Comparison of ENCODE assay signal across 16 mouse cellular contexts in genomic region chr11:120052274-120052673, GRCm38 (mm10). TPM values are rescaled to one million over a fixed set of nuclear protein-coding genes. Genes with fewer than 3 reads are reported as not detected.
DNase-seq lines count a peak whose midpoint lies in the region; ATAC-seq lines count a peak whose summit lies in the region.
"Had no signal": no experiment of that assay in that cellular context is flagged by ENCODE, and none has a peak within 500 bp of the region (broad histone marks: within the 10 kb centered on the region; RNA-seq: fewer than 3 reads in every experiment).

No protein-coding gene starts in this region.

- H3K36me3 ChIP-seq in embryonic facial prominence, embryonic 15.5 days, result no peaks in the 10 kb centered on the region
- no peaks in the 10 kb centered on the region for H3K36me3 ChIP-seq in limb, embryonic 15.5 days
- H3K36me3 ChIP-seq: forebrain, embryonic 10.5 days; heart, embryonic 13.5 days; neural tube, embryonic 12.5 days had no signal

- H3K4me3 ChIP-seq in embryonic facial prominence, embryonic 15.5 days (replicated peaks), result no peak overlapping the region
- no peak overlapping the region for H3K4me3 ChIP-seq in limb, embryonic 15.5 days
- H3K4me3 ChIP-seq: forebrain, embryonic 10.5 days; heart, embryonic 13.5 days; neural tube, embryonic 12.5 days had no signal

- no peak overlapping the region for H3K9ac ChIP-seq in embryonic facial prominence, embryonic 15.5 days
- H3K9ac ChIP-seq in limb, embryonic 15.5 days, result no peak overlapping the region
- H3K9ac ChIP-seq: heart, embryonic 13.5 days; neural tube, embryonic 12.5 days had no signal

- peaks cover 26% of the 10 kb centered on the region for H3K4me1 ChIP-seq in embryonic facial prominence, embryonic 15.5 days
- H3K4me1 ChIP-seq in limb, embryonic 15.5 days, result peaks cover 21% of the 10 kb centered on the region

- no peak overlapping the region; the same call in 1 of the 2 replicates for H3K27ac ChIP-seq in embryonic facial prominence, embryonic 15.5 days (replicated peaks)
- no peak overlapping the region for H3K27ac ChIP-seq in limb, embryonic 15.5 days
- H3K27ac ChIP-seq: neural tube, embryonic 12.5 days had no signal

- intact Hi-C loops in gastrocnemius, postnatal 14 days (cut with DNase I; ENCODE audit: low total_unique reads), result no loop called here

- 51% methylated on average over 9 of the region's 9 CpGs for WGBS in embryonic facial prominence, embryonic 15.5 days
- 58% methylated on average over 9 of the region's 9 CpGs for WGBS in limb, embryonic 15.5 days

- DNase-seq in gastrocnemius, adult 18-20 months (ENCODE audit: low spot score), result peak; percentile 31
- DNase-seq in gastrocnemius, postnatal 14 days, result no peak
- DNase-seq in kidney, adult 9 months, result peak; percentile 38
- DNase-seq in kidney, postnatal 25 days, result no peak
- DNase-seq in right cerebral cortex, adult 2 months (ENCODE audit: low spot score in 2 of 2), result no peak
- no peak for DNase-seq in adrenal gland, adult 2 months
- DNase-seq: cerebellum, adult 8-10 months; spleen, adult 18-20 months; thymus, postnatal 4 days had no signal

- H3K9me3 ChIP-seq in embryonic facial prominence, embryonic 15.5 days (replicated peaks), result no peaks in the 10 kb centered on the region
- H3K9me3 ChIP-seq in limb, embryonic 15.5 days, result no peaks in the 10 kb centered on the region
- H3K9me3 ChIP-seq: forebrain, embryonic 10.5 days; heart, embryonic 13.5 days; neural tube, embryonic 12.5 days had no signal

- H3K4me2 ChIP-seq in embryonic facial prominence, embryonic 15.5 days (replicated peaks), result no peak overlapping the region
- no peak overlapping the region for H3K4me2 ChIP-seq in limb, embryonic 15.5 days
- H3K4me2 ChIP-seq: heart, embryonic 13.5 days; liver, embryonic 11.5 days; neural tube, embryonic 12.5 days had no signal

- H3K27me3 ChIP-seq in embryonic facial prominence, embryonic 15.5 days, result peaks cover 14% of the 10 kb centered on the region
- peaks cover 24% of the 10 kb centered on the region for H3K27me3 ChIP-seq in limb, embryonic 15.5 days

- peak; percentile 48 for ATAC-seq in embryonic facial prominence, embryonic 15.5 days (ENCODE audit: insufficient number of reproducible peaks, low FRiP score, low TSS enrichment, low read depth)
- peak; percentile 59; the same call in 1 of the 2 replicates for ATAC-seq in limb, embryonic 15.5 days (ENCODE audit: insufficient number of reproducible peaks, low FRiP score, low TSS enrichment, low read depth)
- ATAC-seq: midbrain, embryonic 16.5 days had no signal

RNA-seq across cellular contexts. Expression of gene Aatk, which starts 5.3 kb away (rescaled TPM):
- total RNA-seq in gastrocnemius, adult 18-20 months (2021), result 1 to 10 TPM; 3.2 to 3.6 TPM
- total RNA-seq in gastrocnemius, postnatal 14 days (2021), result 10 to 100 TPM in 1 of 2 experiments, 1 to 10 TPM in 1; 9.4 to 17.0 TPM
- polyA plus RNA-seq in embryonic facial prominence, embryonic 15.5 days (2015; fragmentation: Nextera tagmentation; extraction: Ambion mirVana), result 7.5 and 7.8 TPM in 2 replicates
- polyA plus RNA-seq in limb, embryonic 15.5 days (2015; fragmentation: Nextera tagmentation; extraction: Ambion mirVana), result 6.1 and 7.1 TPM in 2 replicates
- 10 to 100 TPM in 1 of 2 experiments, 1 to 10 TPM in 1; 9.9 to 15.5 TPM for total RNA-seq in adrenal gland, adult 2 months (2021)
- polyA plus RNA-seq in adrenal gland, adult 2 months (2012; rRNA removed), result 26.3 and 44.1 TPM in 2 replicates

RNA-seq across cellular contexts. Expression of gene Cep131, which starts 34.4 kb away (rescaled TPM):
- 1 to 10 TPM; 6.0 to 8.4 TPM for total RNA-seq in gastrocnemius, adult 18-20 months (2021)
- 1 to 10 TPM; 7.9 to 8.5 TPM for total RNA-seq in gastrocnemius, postnatal 14 days (2021)
- 27.7 and 30.7 TPM in 2 replicates for polyA plus RNA-seq in embryonic facial prominence, embryonic 15.5 days (2015; fragmentation: Nextera tagmentation; extraction: Ambion mirVana)
- 20.9 and 21.3 TPM in 2 replicates for polyA plus RNA-seq in limb, embryonic 15.5 days (2015; fragmentation: Nextera tagmentation; extraction: Ambion mirVana)
- total RNA-seq in adrenal gland, adult 2 months (2021), result 100 to 1,000 TPM in 1 of 2 experiments, 10 to 100 TPM in 1; 74.3 to 121 TPM
- polyA plus RNA-seq in adrenal gland, adult 2 months (2012; rRNA removed), result 33.6 and 50.6 TPM in 2 replicates

RNA-seq across cellular contexts. Expression of gene Tepsin, which starts 46.3 kb away (rescaled TPM):
- 1 to 10 TPM; 4.1 to 4.9 TPM for total RNA-seq in gastrocnemius, adult 18-20 months (2021)
- total RNA-seq in gastrocnemius, postnatal 14 days (2021), result 1 to 10 TPM; 5.1 to 6.6 TPM
- 16.5 and 20.8 TPM in 2 replicates for polyA plus RNA-seq in embryonic facial prominence, embryonic 15.5 days (2015; fragmentation: Nextera tagmentation; extraction: Ambion mirVana)
- 17.8 TPM in 2 replicates for polyA plus RNA-seq in limb, embryonic 15.5 days (2015; fragmentation: Nextera tagmentation; extraction: Ambion mirVana)
- 10 to 100 TPM; 10.2 to 14.4 TPM for total RNA-seq in adrenal gland, adult 2 months (2021)
- polyA plus RNA-seq in adrenal gland, adult 2 months (2012; rRNA removed), result 53.9 and 61.2 TPM in 2 replicates

RNA-seq across cellular contexts. Expression of gene Ndufaf8, which starts 46.5 kb away (rescaled TPM):
- total RNA-seq in gastrocnemius, adult 18-20 months (2021), result 10 to 100 TPM; 45.7 to 48.1 TPM
- 10 to 100 TPM; 36.5 to 45.6 TPM for total RNA-seq in gastrocnemius, postnatal 14 days (2021)
- polyA plus RNA-seq in embryonic facial prominence, embryonic 15.5 days (2015; fragmentation: Nextera tagmentation; extraction: Ambion mirVana), result 80.6 and 81.4 TPM in 2 replicates
- 67.0 and 76.6 TPM in 2 replicates for polyA plus RNA-seq in limb, embryonic 15.5 days (2015; fragmentation: Nextera tagmentation; extraction: Ambion mirVana)
- total RNA-seq in adrenal gland, adult 2 months (2021), result 10 to 100 TPM; 47.5 to 76.2 TPM
- polyA plus RNA-seq in adrenal gland, adult 2 months (2012; rRNA removed), result 78.1 and 85.2 TPM in 2 replicates

Comparison
In these comparisons a context has a peak if more than half of its experiments do, and no peak if none do; other contexts are left out.
1. DNase-seq: peak in gastrocnemius, adult 18-20 months (single experiment) and kidney, adult 9 months (single experiment); none in gastrocnemius, postnatal 14 days (single experiment), kidney, postnatal 25 days (0 of 2), right cerebral cortex, adult 2 months (0 of 2) and adrenal gland, adult 2 months (single experiment).
2. RNA of gene Cep131, which starts 34.4 kb away (total RNA-seq): 74.3 to 121 TPM in adrenal gland, adult 2 months; 7.9 to 8.5 TPM in gastrocnemius, postnatal 14 days and 6.0 to 8.4 TPM in gastrocnemius, adult 18-20 months; every median in the first group is over 4 times any median in the second.